Mouse (Mus musculus) heart, embryonic 14.5 days (tissue): ENCODE data around the gene Krtap13. TPM values are rescaled to one million over a fixed set of nuclear protein-coding genes. Genes with fewer than 3 reads are reported as not detected.

Source experiments
- ATAC-seq: fragments of 200-750 bp; cut with Nextera tagmentation; 2 replicates; pipeline ENCODE4 v1.8.0; 2017; ENCODE audit warnings: low read depth, moderate TSS enrichment; ENCODE audit not compliant: insufficient number of reproducible peaks, insufficient read depth, low FRiP score
- H3K27ac ChIP-seq, 2 experiments: fragments of 200-500 bp in 1 of 2; fragments of 300-500 bp in 1 of 2; sonication (generic) in 1 of 2; replicated peaks in 1 of 2; 2 replicates each; pipeline ENCODE4 v1.5.1; 2012 to 2014; ENCODE audit warnings: low read depth in 2 of 2, low read length in 2 of 2, control low read depth in 1 of 2, mild to moderate bottlenecking in 1 of 2, mixed read lengths in 1 of 2; ENCODE audit not compliant: control insufficient read depth in 1 of 2, insufficient read depth in 1 of 2
- H3K27me3 ChIP-seq: fragments of 300-500 bp; sonication (generic); 2 replicates; pipeline ENCODE4 v1.6.1; 2014; ENCODE audit warnings: mild to moderate bottlenecking, low read length, control low read depth; ENCODE audit not compliant: control insufficient read depth, insufficient read depth
- H3K36me3 ChIP-seq: fragments of 300-500 bp; sonication (generic); 2 replicates; pipeline ENCODE4 v1.6.1; 2014; ENCODE audit warnings: mild to moderate bottlenecking, control low read depth, low read length, mixed read lengths; ENCODE audit not compliant: control insufficient read depth, insufficient read depth
- H3K4me1 ChIP-seq, 2 experiments: fragments of 200-500 bp in 1 of 2; fragments of 300-500 bp in 1 of 2; sonication (generic) in 1 of 2; 2 replicates each; pipeline ENCODE4 v1.6.1; 2012 to 2014; ENCODE audit warnings: low read length in 2 of 2, control low read depth in 1 of 2, mixed read lengths in 1 of 2; ENCODE audit not compliant: control insufficient read depth in 2 of 2, insufficient read depth in 2 of 2
- H3K4me2 ChIP-seq: fragments of 300-500 bp; sonication (generic); 2 replicates; pipeline ENCODE4 v1.6.1; 2014; ENCODE audit warnings: mild to moderate bottlenecking, low read length
- H3K4me3 ChIP-seq, 2 experiments: fragments of 200-500 bp in 1 of 2; fragments of 300-500 bp in 1 of 2; sonication (generic) in 1 of 2; 2 replicates each; pipeline ENCODE4 v1.5.1; 2012 to 2014; ENCODE audit warnings: low read length in 2 of 2, mild to moderate bottlenecking in 2 of 2, control low read depth in 1 of 2, low read depth in 1 of 2, moderate library complexity in 1 of 2; ENCODE audit not compliant: control insufficient read depth in 1 of 2, insufficient read depth in 1 of 2
- H3K9ac ChIP-seq: fragments of 300-500 bp; sonication (generic); 2 replicates; pipeline ENCODE4 v1.6.1; 2014; ENCODE audit warnings: mild to moderate bottlenecking, low read length
- H3K9me3 ChIP-seq: fragments of 300-500 bp; sonication (generic); 2 replicates; pipeline ENCODE4 v1.6.1; 2016; ENCODE audit warnings: low read length, control low read depth; ENCODE audit not compliant: control insufficient read depth
- WGBS: fragments of 180-500 bp; shearing (Covaris S2); extraction: QIAGEN DNeasy Blood & Tissue Kit; methylation state at CpG from one replicate; pipeline ENCODE4 v1.1.7; 2014; 5-methylcytosine and 5-hydroxymethylcytosine counted together
- polyA plus RNA-seq: library from polyadenylated mRNA; unstranded; fragments of >200 nt; fragmentation: Nextera tagmentation; extraction: Ambion mirVana; gene quantifications from 2 replicates; pipeline ENCODE4 v1.2.1, GENCODE M21; 2014

Krtap13 gene
- polyA plus RNA-seq, 1 experiment from 2014 or later, result not detected

- no peaks in the 10 kb centered on the region for H3K36me3 ChIP-seq
- H3K4me1 ChIP-seq, result no peaks in the 10 kb centered on the region
- H3K27me3 ChIP-seq, result no peaks in the 10 kb centered on the region
- H3K4me3 ChIP-seq, result no peak within 1 kb of the TSS
- H3K4me2 ChIP-seq, result no peak within 1 kb of the TSS
- no peak within 1 kb of the TSS for H3K9ac ChIP-seq
- no peak within 1 kb of the TSS for H3K27ac ChIP-seq
- no peaks in the 10 kb centered on the region for H3K9me3 ChIP-seq
- 66% methylated on average over 4 of the region's 4 CpGs for WGBS
- no peak for ATAC-seq
Observed at GRCm38 (mm10) chr16:88728812-88729275, 22.6 kb downstream of the Krtap13 start, which contains the start of gene Krtap13-1. TSS of gene Krtap13-1 (plus strand) at chr16:88728862.

- WGBS, result 40% methylated on average over 1 of the region's 1 CpGs
- Histone ChIP-seq H3K9me3 (no peaks in the 10 kb centered on the region), H3K4me3 (no peak overlapping the region), H3K27ac (no peak overlapping the region), H3K4me1 (no peaks in the 10 kb centered on the region), H3K9ac (no peak overlapping the region), H3K27me3 (no peaks in the 10 kb centered on the region), H3K4me2 (no peak overlapping the region), H3K36me3 (no peaks in the 10 kb centered on the region)
- no peak for ATAC-seq
Observed at GRCm38 (mm10) chr16:88720031-88720430, 31.4 kb downstream of the Krtap13 start.

GRCm38 (mm10) chr16:88716549-88716948 is 34.9 kb downstream of the Krtap13 start:
- no peaks in the 10 kb centered on the region for H3K9me3 ChIP-seq
- H3K4me1 ChIP-seq, result no peaks in the 10 kb centered on the region
- H3K27me3 ChIP-seq, result no peaks in the 10 kb centered on the region
- no peaks in the 10 kb centered on the region for H3K36me3 ChIP-seq
- no peak overlapping the region for H3K4me2 ChIP-seq
- no peak overlapping the region for H3K4me3 ChIP-seq
- H3K9ac ChIP-seq, result no peak overlapping the region
- H3K27ac ChIP-seq, result no peak overlapping the region
- ATAC-seq, result no peak

- no peaks in the 10 kb centered on the region for H3K9me3 ChIP-seq
- 76% methylated on average over 6 of the region's 6 CpGs for WGBS
- H3K4me3 ChIP-seq, result no peak overlapping the region
- no peaks in the 10 kb centered on the region for H3K36me3 ChIP-seq
- ATAC-seq, result no peak
- H3K27ac ChIP-seq, result no peak overlapping the region
- H3K4me1 ChIP-seq, result no peaks in the 10 kb centered on the region
- no peak overlapping the region for H3K4me2 ChIP-seq
- H3K27me3 ChIP-seq, result no peaks in the 10 kb centered on the region
- no peak overlapping the region for H3K9ac ChIP-seq
Observed at GRCm38 (mm10) chr16:88711245-88711644, 40.2 kb downstream of the Krtap13 start.

GRCm38 (mm10) chr16:88710757-88711156 is 40.7 kb downstream of the Krtap13 start:
- H3K4me2 ChIP-seq, result no peak overlapping the region
- no peak overlapping the region for H3K9ac ChIP-seq
- ATAC-seq, result no peak
- no peak overlapping the region for H3K27ac ChIP-seq
- no peaks in the 10 kb centered on the region for H3K36me3 ChIP-seq
- H3K27me3 ChIP-seq, result no peaks in the 10 kb centered on the region
- no peaks in the 10 kb centered on the region for H3K4me1 ChIP-seq
- H3K4me3 ChIP-seq, result no peak overlapping the region
- WGBS, result 58% methylated on average over 4 of the region's 4 CpGs
- H3K9me3 ChIP-seq, result no peaks in the 10 kb centered on the region

- Histone ChIP-seq H3K4me1 (no peaks in the 10 kb centered on the region), H3K9ac (no peak within 1 kb of the TSS), H3K36me3 (no peaks in the 10 kb centered on the region), H3K27me3 (no peaks in the 10 kb centered on the region), H3K4me2 (no peak within 1 kb of the TSS), H3K27ac (no peak within 1 kb of the TSS), H3K9me3 (no peaks in the 10 kb centered on the region), H3K4me3 (no peak within 1 kb of the TSS)
- no peak for ATAC-seq
- WGBS, result 78% methylated on average over 10 of the region's 10 CpGs
Observed at GRCm38 (mm10) chr16:88707496-88708012, 43.9 kb downstream of the Krtap13 start, which contains the start of gene 2310061N02Rik. TSS of gene 2310061N02Rik (minus strand) at chr16:88707962.

GRCm38 (mm10) chr16:88701072-88701864 is 50.2 kb downstream of the Krtap13 start:
- WGBS, result 54% methylated on average over 4 of the region's 4 CpGs
- Histone ChIP-seq H3K9me3 (no peaks in the 10 kb centered on the region), H3K36me3 (no peaks in the 10 kb centered on the region), H3K4me1 (no peaks in the 10 kb centered on the region), H3K27me3 (no peaks in the 10 kb centered on the region), H3K4me3 (no peak overlapping the region), H3K27ac (no peak overlapping the region), H3K9ac (no peak overlapping the region), H3K4me2 (no peak overlapping the region)
- ATAC-seq, result no peak
